Mouse (Mus musculus): ENCODE measurements around the gene Lgals12. TPM values are rescaled to one million over a fixed set of nuclear protein-coding genes. Genes with fewer than 3 reads are reported as not detected.

Gene Lgals12
- polyA plus RNA-seq, 1 experiment from 2014 or later, result 0.34 TPM

DNA sequence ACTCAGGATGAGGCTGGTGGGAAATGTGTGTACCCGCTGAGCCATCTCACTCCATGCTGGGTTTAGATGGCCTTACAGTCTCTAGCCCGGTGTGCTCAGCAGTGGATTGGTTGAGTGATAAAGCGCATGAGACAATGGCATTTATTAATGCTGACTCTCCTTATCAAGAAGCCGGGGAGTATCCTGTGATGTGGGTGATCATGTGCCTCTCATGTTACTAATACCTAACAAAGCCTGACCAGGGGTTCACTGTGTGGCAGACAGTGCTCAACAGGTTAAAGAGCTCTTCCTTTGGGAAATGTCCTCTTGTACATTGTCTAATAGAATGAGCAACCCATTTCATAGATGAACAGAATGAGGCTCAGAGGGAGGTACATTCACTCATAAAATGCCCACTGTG lies 52.1 kb downstream of the Lgals12 start:
- H3K4me2 ChIP-seq (ENCODE audit: low read length), result no peak overlapping the region
- no peak for ATAC-seq (ENCODE audit: insufficient number of reproducible peaks, insufficient read depth, low FRiP score, low read depth)

GRCm38 (mm10) chr19:7553441-7553840 lies 53.6 kb downstream of the Lgals12 start:
- ATAC-seq (ENCODE audit: insufficient number of reproducible peaks, insufficient read depth, low FRiP score, low read depth), result no peak

More for the DNA sequence above, 52.1 kb downstream of the Lgals12 start:
- peaks cover 14 to 18% of the 10 kb centered on the region in 2 experiments for H3K4me1 ChIP-seq (ENCODE audit: control insufficient read depth in 2 of 2, insufficient read depth in 2 of 2, low read length in 2 of 2)
- H3K27ac ChIP-seq (replicated peaks in 1 of 2; ENCODE audit: control insufficient read depth in 1 of 2, insufficient read depth in 1 of 2, low read depth in 2 of 2, low read length in 2 of 2), result no peak overlapping the region
- H3K9me3 ChIP-seq (ENCODE audit: control insufficient read depth, low read length), result no peaks in the 10 kb centered on the region
- H3K36me3 ChIP-seq (ENCODE audit: control insufficient read depth, insufficient read depth, low read length), result peaks cover 5% of the 10 kb centered on the region
- H3K27me3 ChIP-seq (ENCODE audit: control insufficient read depth, insufficient read depth, low read length), result no peaks in the 10 kb centered on the region
- 63% methylated on average over 4 of the region's 4 CpGs for WGBS
- no peak overlapping the region for H3K9ac ChIP-seq (ENCODE audit: low read length)
- H3K4me3 ChIP-seq (ENCODE audit: control insufficient read depth in 1 of 2, insufficient read depth in 1 of 2, low read depth in 1 of 2, low read length in 2 of 2), result no peak overlapping the region

DNA sequence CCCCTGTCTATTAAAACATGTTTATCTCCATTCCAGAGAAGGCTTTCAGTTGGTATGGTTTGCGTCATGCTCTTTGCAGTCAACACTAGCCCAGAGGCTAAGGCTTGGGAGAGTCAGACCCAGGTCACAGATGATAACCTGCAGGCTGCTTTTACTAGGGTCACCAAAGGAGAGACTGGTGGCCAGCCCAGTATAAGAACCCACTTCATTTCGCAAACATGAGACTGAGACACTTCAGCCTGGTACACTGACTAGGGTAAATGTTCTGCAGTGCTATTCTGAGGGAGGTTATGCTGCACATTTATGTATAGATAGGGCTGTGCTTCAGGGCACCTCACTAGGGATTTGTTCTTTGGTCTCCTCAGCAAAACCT lies 54.7 kb downstream of the Lgals12 start:
- H3K27me3 ChIP-seq (ENCODE audit: control insufficient read depth, insufficient read depth, low read length), result no peaks in the 10 kb centered on the region
- WGBS, result 14% methylated on average over 2 of the region's 2 CpGs
- no peaks in the 10 kb centered on the region for H3K9me3 ChIP-seq (ENCODE audit: control insufficient read depth, low read length)
- peak; percentile 34; the same call in 1 of the 2 replicates for ATAC-seq (ENCODE audit: insufficient number of reproducible peaks, insufficient read depth, low FRiP score, low read depth)
- peaks cover 9 to 24% of the 10 kb centered on the region in 2 experiments for H3K4me1 ChIP-seq (ENCODE audit: control insufficient read depth in 2 of 2, insufficient read depth in 2 of 2, low read length in 2 of 2)
- no peak overlapping the region for H3K9ac ChIP-seq (ENCODE audit: low read length)
- H3K4me2 ChIP-seq (ENCODE audit: low read length), result no peak overlapping the region
- peak overlapping the region; percentile 70 to 81 for H3K27ac ChIP-seq (replicated peaks in 1 of 2; ENCODE audit: control insufficient read depth in 1 of 2, insufficient read depth in 1 of 2, low read depth in 2 of 2, low read length in 2 of 2)
- no peaks in the 10 kb centered on the region for H3K36me3 ChIP-seq (ENCODE audit: control insufficient read depth, insufficient read depth, low read length)
- no peak overlapping the region for H3K4me3 ChIP-seq (ENCODE audit: control insufficient read depth in 1 of 2, insufficient read depth in 1 of 2, low read depth in 1 of 2, low read length in 2 of 2)

More at GRCm38 (mm10) chr19:7553441-7553840, 53.6 kb downstream of the Lgals12 start:
- no peak overlapping the region for H3K9ac ChIP-seq (ENCODE audit: low read length)
- peaks cover 14 to 19% of the 10 kb centered on the region in 2 experiments for H3K4me1 ChIP-seq (ENCODE audit: control insufficient read depth in 2 of 2, insufficient read depth in 2 of 2, low read length in 2 of 2)
- no peaks in the 10 kb centered on the region for H3K36me3 ChIP-seq (ENCODE audit: control insufficient read depth, insufficient read depth, low read length)
- no peak overlapping the region for H3K4me3 ChIP-seq (ENCODE audit: control insufficient read depth in 1 of 2, insufficient read depth in 1 of 2, low read depth in 1 of 2, low read length in 2 of 2)
- H3K9me3 ChIP-seq (ENCODE audit: control insufficient read depth, low read length), result no peaks in the 10 kb centered on the region
- no peaks in the 10 kb centered on the region for H3K27me3 ChIP-seq (ENCODE audit: control insufficient read depth, insufficient read depth, low read length)
- H3K27ac ChIP-seq (replicated peaks in 1 of 2; ENCODE audit: control insufficient read depth in 1 of 2, insufficient read depth in 1 of 2, low read depth in 2 of 2, low read length in 2 of 2), result no peak overlapping the region
- no peak overlapping the region for H3K4me2 ChIP-seq (ENCODE audit: low read length)

DNA sequence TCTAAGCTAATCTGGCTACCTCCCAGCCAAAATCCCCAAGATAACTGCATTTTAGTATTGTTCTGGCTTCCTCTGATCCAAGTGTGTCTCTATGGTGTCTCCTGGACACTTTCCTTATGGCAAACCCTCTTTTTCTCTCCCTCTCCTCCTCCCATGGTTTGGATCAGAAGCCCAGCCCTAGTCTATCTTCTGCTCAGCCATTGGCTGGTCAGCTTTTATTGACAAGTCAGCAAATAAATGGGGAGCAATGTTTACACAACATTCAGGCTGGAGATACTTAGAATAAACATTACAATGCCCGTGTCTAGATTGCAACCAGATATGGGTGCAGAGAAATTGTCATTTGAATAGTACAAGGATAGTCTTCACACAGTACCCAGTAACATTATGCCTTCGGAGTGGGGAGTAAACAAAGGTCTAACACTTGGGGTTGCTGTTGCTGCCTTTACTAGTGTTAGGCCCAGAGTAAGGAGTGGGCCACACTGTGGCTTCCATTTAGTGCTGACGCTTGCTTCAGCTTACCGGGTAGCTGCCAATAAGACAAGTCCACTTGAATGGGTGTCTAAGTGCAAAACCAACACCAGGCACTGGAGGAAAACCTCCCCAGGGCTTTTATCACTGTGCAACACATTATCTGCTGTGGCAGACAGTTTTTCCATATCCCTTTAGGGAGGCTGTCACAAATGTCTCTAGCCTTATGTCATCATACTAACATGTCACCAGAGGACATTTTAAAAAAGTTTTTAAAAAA lies 55.3 kb downstream of the Lgals12 start:
- peaks cover 9 to 24% of the 10 kb centered on the region in 2 experiments for H3K4me1 ChIP-seq (ENCODE audit: control insufficient read depth in 2 of 2, insufficient read depth in 2 of 2, low read length in 2 of 2)
- H3K9ac ChIP-seq (ENCODE audit: low read length), result no peak overlapping the region
- H3K27me3 ChIP-seq (ENCODE audit: control insufficient read depth, insufficient read depth, low read length), result no peaks in the 10 kb centered on the region
- no peaks in the 10 kb centered on the region for H3K9me3 ChIP-seq (ENCODE audit: control insufficient read depth, low read length)
- peak; percentile 57; the same call in 1 of the 2 replicates for ATAC-seq (ENCODE audit: insufficient number of reproducible peaks, insufficient read depth, low FRiP score, low read depth)
- no peak overlapping the region for H3K4me3 ChIP-seq (ENCODE audit: control insufficient read depth in 1 of 2, insufficient read depth in 1 of 2, low read depth in 1 of 2, low read length in 2 of 2)
- H3K36me3 ChIP-seq (ENCODE audit: control insufficient read depth, insufficient read depth, low read length), result no peaks in the 10 kb centered on the region
- 33% methylated on average over 4 of the region's 4 CpGs for WGBS
- H3K27ac ChIP-seq (replicated peaks in 1 of 2; ENCODE audit: control insufficient read depth in 1 of 2, insufficient read depth in 1 of 2, low read depth in 2 of 2, low read length in 2 of 2), result peak overlapping the region; percentile 79 to 81
- H3K4me2 ChIP-seq (ENCODE audit: low read length), result no peak overlapping the region

GRCm38 (mm10) chr19:7548924-7549323 lies 58.1 kb downstream of the Lgals12 start:
- Histone ChIP-seq H3K9me3 (ENCODE audit: control insufficient read depth, low read length) (0 out of 2 replicates have a peak, but pooled peaks cover 1% of the 10 kb centered on the region), H3K36me3 (ENCODE audit: control insufficient read depth, insufficient read depth, low read length) (no peaks in the 10 kb centered on the region), H3K4me1 (ENCODE audit: control insufficient read depth in 2 of 2, insufficient read depth in 2 of 2, low read length in 2 of 2) (peaks cover 9 to 24% of the 10 kb centered on the region in 2 experiments), H3K4me3 (ENCODE audit: control insufficient read depth in 1 of 2, insufficient read depth in 1 of 2, low read depth in 1 of 2, low read length in 2 of 2) (no peak overlapping the region), H3K9ac (ENCODE audit: low read length) (no peak overlapping the region), H3K27ac (replicated peaks in 1 of 2; ENCODE audit: control insufficient read depth in 1 of 2, insufficient read depth in 1 of 2, low read depth in 2 of 2, low read length in 2 of 2) (no peak overlapping the region), H3K4me2 (ENCODE audit: low read length) (no peak overlapping the region), H3K27me3 (ENCODE audit: control insufficient read depth, insufficient read depth, low read length) (no peaks in the 10 kb centered on the region)
- ATAC-seq (ENCODE audit: insufficient number of reproducible peaks, insufficient read depth, low FRiP score, low read depth), result no peak
- WGBS, result 84% methylated on average over 3 of the region's 3 CpGs

Other genes starting within 250 kb of the Lgals12 start
- gene Spindoc, start 224.2 kb downstream of the Lgals12 start, polyA plus RNA-seq (2014; fragmentation: Nextera tagmentation; extraction: Ambion mirVana), result 11.1 and 14.8 TPM in 2 replicates
- gene 2700081O15Rik, start 189.6 kb downstream of the Lgals12 start, polyA plus RNA-seq (2014; fragmentation: Nextera tagmentation; extraction: Ambion mirVana), result 4.4 and 5.8 TPM in 2 replicates
- 108 and 132 TPM in 2 replicates for gene Rtn3, start 123.9 kb downstream of the Lgals12 start, polyA plus RNA-seq (2014; fragmentation: Nextera tagmentation; extraction: Ambion mirVana)
- 9.1 and 12.1 TPM in 2 replicates for gene Atl3, start 113.2 kb downstream of the Lgals12 start, polyA plus RNA-seq (2014; fragmentation: Nextera tagmentation; extraction: Ambion mirVana)
- gene Pla2g16, start 49.7 kb downstream of the Lgals12 start, polyA plus RNA-seq (2014; fragmentation: Nextera tagmentation; extraction: Ambion mirVana), result 63.1 and 69.9 TPM in 2 replicates
- gene Hrasls5, start 5.3 kb upstream of the Lgals12 start, polyA plus RNA-seq (2014; fragmentation: Nextera tagmentation; extraction: Ambion mirVana), result not detected in 2 replicates
- not detected in 2 replicates for gene Slc22a19, start 104.1 kb upstream of the Lgals12 start, polyA plus RNA-seq (2014; fragmentation: Nextera tagmentation; extraction: Ambion mirVana)
- gene Slc22a26, start 195.5 kb upstream of the Lgals12 start, polyA plus RNA-seq (2014; fragmentation: Nextera tagmentation; extraction: Ambion mirVana), result not detected in 2 replicates

Data from heart, embryonic 14.5 days (tissue).